Mouse (Mus musculus): ENCODE measurements around the gene Klra2. TPM values are rescaled to one million over a fixed set of nuclear protein-coding genes. Genes with fewer than 3 reads are reported as not detected.

Gene Klra2
- total RNA-seq, 1 experiment, result not detected

GRCm38 (mm10) chr6:131245081-131245480 is 2.1 kb downstream of the Klra2 start:
- H3K9me3 ChIP-seq (ENCODE audit: control insufficient read depth, insufficient read depth, low read depth, low read length), result no peaks in the 10 kb centered on the region
- no peak overlapping the region for H3K4me3 ChIP-seq (ENCODE audit: insufficient read depth in 1 of 2, low read depth in 1 of 2, low read length in 2 of 2, poor library complexity in 1 of 2, severe bottlenecking in 1 of 2)
- DNase-seq (ENCODE audit: low read depth, low spot score), result no peak
- H3K9ac ChIP-seq (ENCODE audit: insufficient read depth, low read depth, low read length, poor library complexity, severe bottlenecking), result no peak overlapping the region
- no peaks in the 10 kb centered on the region for H3K4me1 ChIP-seq (ENCODE audit: control insufficient read depth in 2 of 2, insufficient read depth in 2 of 2, low read length in 2 of 2, poor library complexity in 1 of 2)
- no peak overlapping the region for H3K27ac ChIP-seq (ENCODE audit: insufficient read depth, low read depth, low read length, poor library complexity, severe bottlenecking)
- in situ Hi-C loops (cut with MboI; ENCODE audit: low sequenced_read_pairs in 2 of 2, unreplicated experiment in 2 of 2), result no loop called here
- TF ChIP-seq CHD2 (IDR thresholded peaks at IDR 0.05; ENCODE audit: low read depth, low read length), result no peak
- H3K36me3 ChIP-seq (ENCODE audit: control insufficient read depth, insufficient read depth, low read length, poor library complexity, severe bottlenecking), result no peaks in the 10 kb centered on the region

Other genes starting within 250 kb of the Klra2 start
- gene Magohb, start 45.9 kb upstream of the Klra2 start, total RNA-seq (2012; rRNA removed), result 9.4 and 10.0 TPM in 2 replicates
- 1.3 and 1.4 TPM in 2 replicates for gene Styk1, start 106.2 kb upstream of the Klra2 start, total RNA-seq (2012; rRNA removed)
- 275 and 332 TPM in 2 replicates for gene Ybx3, start 141.1 kb upstream of the Klra2 start, total RNA-seq (2012; rRNA removed)
- not detected in 2 replicates for gene 5430401F13Rik, start 239.0 kb upstream of the Klra2 start, total RNA-seq (2012; rRNA removed)
- gene Gm6619, start 239.0 kb upstream of the Klra2 start, total RNA-seq (2012; rRNA removed), result not detected in 2 replicates

Data from ES-E14 (cell line).